Mouse (Mus musculus) midbrain, embryonic 16.5 days (tissue): Measurements from ENCODE around the gene Celf6. TPM values are rescaled to one million over a fixed set of nuclear protein-coding genes. Genes with fewer than 3 reads are reported as not detected.
A peak's percentile ranks its signal among the peaks of the same experiment; 100 is the strongest.

Experiments used
- ATAC-seq: fragments of 200-750 bp; cut with Nextera tagmentation; 2 replicates; pipeline ENCODE4 v1.8.0; 2017; ENCODE audit warnings: moderate TSS enrichment
- H3K27ac ChIP-seq: fragments of 300-500 bp; sonication (generic); 2 replicates; pipeline ENCODE4 v1.5.1; 2014; ENCODE audit warnings: mild to moderate bottlenecking, low read length, mixed read lengths
- H3K27me3 ChIP-seq: fragments of 300-500 bp; sonication (generic); 2 replicates; pipeline ENCODE4 v1.6.1; 2014; ENCODE audit warnings: low read depth, low read length, mixed read lengths; ENCODE audit not compliant: control insufficient read depth, insufficient read depth
- H3K36me3 ChIP-seq: fragments of 300-500 bp; sonication (generic); 2 replicates; pipeline ENCODE4 v1.6.1; 2014; ENCODE audit warnings: mild to moderate bottlenecking, low read length, moderate library complexity, mixed read lengths; ENCODE audit not compliant: control insufficient read depth, insufficient read depth
- H3K4me1 ChIP-seq: fragments of 300-500 bp; sonication (generic); 2 replicates; pipeline ENCODE4 v1.6.1; 2014; ENCODE audit warnings: mild to moderate bottlenecking, low read length, mixed read lengths; ENCODE audit not compliant: control insufficient read depth, insufficient read depth
- H3K4me2 ChIP-seq: fragments of 300-500 bp; sonication (generic); 2 replicates; pipeline ENCODE4 v1.6.1; 2014; ENCODE audit warnings: mild to moderate bottlenecking, low read length, mixed read lengths
- H3K4me3 ChIP-seq: fragments of 300-500 bp; sonication (generic); 2 replicates; pipeline ENCODE4 v1.5.1; 2014; ENCODE audit warnings: low read depth, mild to moderate bottlenecking, low read length, moderate library complexity, mixed read lengths
- H3K9ac ChIP-seq: fragments of 300-500 bp; sonication (generic); 2 replicates; pipeline ENCODE4 v1.6.1; 2014; ENCODE audit warnings: low read depth, low read length, mixed read lengths
- H3K9me3 ChIP-seq: fragments of 300-500 bp; sonication (generic); replicated peaks from 2 replicates; pipeline ENCODE4 v1.6.1; 2014; ENCODE audit warnings: mild to moderate bottlenecking, low read length, mixed read lengths; ENCODE audit not compliant: control insufficient read depth, poor library complexity, severe bottlenecking
- WGBS: fragments of 180-500 bp; shearing (Covaris S2); extraction: QIAGEN DNeasy Blood & Tissue Kit; methylation state at CpG from one replicate; pipeline ENCODE4 v1.1.7; 2014; 5-methylcytosine and 5-hydroxymethylcytosine counted together
- polyA plus RNA-seq: library from polyadenylated mRNA; unstranded; fragments of >200 nt; fragmentation: Nextera tagmentation; extraction: Ambion mirVana; gene quantifications from 2 replicates; pipeline ENCODE4 v1.2.1, GENCODE M21; 2015

Celf6 gene
- polyA plus RNA-seq, 1 experiment from 2014 or later = 64.7 TPM

GRCm38 (mm10) chr9:59649911-59650310, 72.2 kb downstream of the Celf6 start:
- no peak overlapping the region for H3K4me3 ChIP-seq
- no peaks in the 10 kb centered on the region for H3K9me3 ChIP-seq
- H3K27me3 ChIP-seq = no peaks in the 10 kb centered on the region
- no peak overlapping the region for H3K4me2 ChIP-seq
- over 99% methylated on average over 4 of the region's 4 CpGs for WGBS
- H3K27ac ChIP-seq = no peak overlapping the region
- H3K9ac ChIP-seq = no peak overlapping the region
- H3K36me3 ChIP-seq = peaks cover 21% of the 10 kb centered on the region
- ATAC-seq = no peak
- H3K4me1 ChIP-seq = no peaks in the 10 kb centered on the region

- H3K27ac ChIP-seq = no peak overlapping the region
- ATAC-seq = no peak
- H3K4me1 ChIP-seq = peaks cover 3% of the 10 kb centered on the region
- H3K27me3 ChIP-seq = no peaks in the 10 kb centered on the region
- no peak overlapping the region for H3K4me3 ChIP-seq
- H3K4me2 ChIP-seq = no peak overlapping the region
- H3K36me3 ChIP-seq = peaks cover 18% of the 10 kb centered on the region
- 39% methylated on average over 3 of the region's 3 CpGs for WGBS
- no peak overlapping the region for H3K9ac ChIP-seq
- H3K9me3 ChIP-seq = no peaks in the 10 kb centered on the region
Measured at GRCm38 (mm10) chr9:59653371-59653770, 75.7 kb downstream of the Celf6 start.

GRCm38 (mm10) chr9:59654450-59654983, 76.8 kb downstream of the Celf6 start:
- Histone ChIP-seq H3K4me1 (peaks cover 14% of the 10 kb centered on the region), H3K9me3 (no peaks in the 10 kb centered on the region), H3K4me3 (no peak overlapping the region), H3K36me3 (peaks cover 12% of the 10 kb centered on the region), H3K27me3 (no peaks in the 10 kb centered on the region), H3K27ac (no peak overlapping the region), H3K9ac (no peak overlapping the region), H3K4me2 (no peak overlapping the region)
- WGBS = 94% methylated on average over 2 of the region's 2 CpGs
- no peak for ATAC-seq

GRCm38 (mm10) chr9:59655958-59656634, 78.4 kb downstream of the Celf6 start, which contains the start of gene Pkm:
TSS of gene Pkm (plus strand) at chr9:59656368.
- Histone ChIP-seq H3K4me2 (peak within 1 kb of the TSS; percentile 82), H3K4me1 (peaks cover 30% of the 10 kb centered on the region), H3K9me3 (no peaks in the 10 kb centered on the region), H3K9ac (peak within 1 kb of the TSS; percentile 90), H3K4me3 (peak within 1 kb of the TSS; percentile 72), H3K27me3 (no peaks in the 10 kb centered on the region), H3K36me3 (peaks cover 3% of the 10 kb centered on the region; the same call in 1 of the 2 replicates), H3K27ac (peak within 1 kb of the TSS; percentile 97)
- 0% methylated on average over 46 of the region's 46 CpGs for WGBS
- peak; percentile 89 for ATAC-seq

Other genes starting within 250 kb of the Celf6 start
- gene Bbs4, start 224.4 kb upstream of the Celf6 start, polyA plus RNA-seq = 53.5 and 55.6 TPM in 2 replicates
- gene Arih1, start 91.3 kb upstream of the Celf6 start, polyA plus RNA-seq = 14.3 and 17.1 TPM in 2 replicates
- gene Hexa, start 38.4 kb upstream of the Celf6 start, polyA plus RNA-seq = 60.4 and 62.4 TPM in 2 replicates
- 0.94 and 0.97 TPM in 2 replicates for gene Tmem202, start 38.1 kb upstream of the Celf6 start, polyA plus RNA-seq
- gene Parp6, start 39.4 kb downstream of the Celf6 start, polyA plus RNA-seq = 214 and 222 TPM in 2 replicates
- gene Pkm, start 78.5 kb downstream of the Celf6 start, polyA plus RNA-seq = 962 and 996 TPM in 2 replicates
- 5.1 and 6.1 TPM in 2 replicates for gene Gramd2, start 102.2 kb downstream of the Celf6 start, polyA plus RNA-seq
- gene Senp8, start 172.8 kb downstream of the Celf6 start, polyA plus RNA-seq = 12.0 and 12.6 TPM in 2 replicates
- gene Myo9a, start 173.0 kb downstream of the Celf6 start, polyA plus RNA-seq = 26.8 and 30.3 TPM in 2 replicates